Mouse (Mus musculus) right cerebral cortex, adult 18-20 months (tissue): Measurements from ENCODE around the gene Por.
A peak's percentile ranks its signal among the peaks of the same experiment; 100 is the strongest.

Experiments used
- DNase-seq: peaks from one replicate; pipeline ENCODE4 v3.0.0; 2022; ENCODE audit warnings: mixed read lengths

Por gene

GRCm38 (mm10) chr5:135657703-135658373 lies 12.0 kb upstream of the Por start:
- no peak for DNase-seq

GRCm38 (mm10) chr5:135659956-135660355 lies 9.9 kb upstream of the Por start:
- no peak for DNase-seq

DNA sequence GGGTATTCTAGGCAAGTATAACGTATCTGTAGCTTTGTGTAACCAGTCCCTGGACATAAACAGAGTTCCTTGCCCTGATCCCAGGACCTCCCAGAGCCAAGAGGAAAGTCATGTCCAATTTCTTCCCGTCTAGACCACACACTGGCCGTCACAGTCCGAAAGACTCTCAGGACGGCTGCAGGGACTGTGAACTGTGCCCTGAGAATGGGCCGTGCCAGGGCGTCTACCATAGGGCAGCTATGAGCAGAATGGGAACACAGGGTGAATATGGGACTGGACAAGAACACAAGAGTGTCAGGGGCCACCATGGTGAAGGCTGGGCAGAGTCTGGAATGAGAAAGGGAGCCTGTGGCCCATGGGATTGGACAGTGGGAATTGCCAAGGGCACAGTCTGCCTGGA lies 9.3 kb upstream of the Por start:
- no peak for DNase-seq

- no peak for DNase-seq
Measured at GRCm38 (mm10) chr5:135666890-135667289, 2.9 kb upstream of the Por start.

DNA sequence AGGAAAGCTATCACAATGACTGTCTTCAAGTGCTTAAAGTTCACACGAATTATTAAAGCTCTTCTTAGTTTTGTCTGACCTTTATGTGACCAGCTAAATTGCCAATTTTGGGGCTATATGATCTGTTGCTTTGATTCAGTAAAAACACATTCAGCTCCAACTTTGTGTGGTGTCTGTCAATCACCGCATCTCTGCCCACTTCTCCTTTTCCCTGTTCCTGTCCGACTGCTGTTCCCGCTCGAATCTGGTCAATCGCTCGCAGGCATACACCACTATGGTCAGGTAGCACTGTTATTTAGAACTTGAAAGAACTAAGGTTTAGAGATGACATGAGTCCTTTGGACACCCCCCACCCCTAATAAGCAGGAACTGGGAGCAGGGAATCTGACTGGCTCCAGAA lies 1.8 kb upstream of the Por start:
- DNase-seq = no peak

DNA sequence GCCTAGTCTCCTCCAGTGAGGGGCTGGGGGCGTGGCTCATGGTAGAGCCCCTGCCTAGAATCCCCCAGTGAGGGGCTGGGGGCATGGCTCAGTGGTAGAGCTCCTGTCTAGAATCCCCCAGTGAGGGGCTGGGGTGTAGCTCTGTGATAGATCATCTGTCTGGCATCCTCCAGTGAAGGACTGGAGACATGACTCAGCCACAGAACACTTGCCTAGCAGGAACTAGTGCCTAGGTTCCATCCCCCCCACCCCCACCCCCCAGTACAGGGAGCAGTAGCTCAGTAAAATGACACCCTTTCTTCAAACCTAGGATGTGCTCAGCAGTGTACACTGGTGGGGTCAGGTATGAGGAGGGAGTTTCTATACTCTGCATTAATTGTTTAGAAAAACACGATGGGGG lies 1.0 kb downstream of the Por start:
- DNase-seq = no peak

DNA sequence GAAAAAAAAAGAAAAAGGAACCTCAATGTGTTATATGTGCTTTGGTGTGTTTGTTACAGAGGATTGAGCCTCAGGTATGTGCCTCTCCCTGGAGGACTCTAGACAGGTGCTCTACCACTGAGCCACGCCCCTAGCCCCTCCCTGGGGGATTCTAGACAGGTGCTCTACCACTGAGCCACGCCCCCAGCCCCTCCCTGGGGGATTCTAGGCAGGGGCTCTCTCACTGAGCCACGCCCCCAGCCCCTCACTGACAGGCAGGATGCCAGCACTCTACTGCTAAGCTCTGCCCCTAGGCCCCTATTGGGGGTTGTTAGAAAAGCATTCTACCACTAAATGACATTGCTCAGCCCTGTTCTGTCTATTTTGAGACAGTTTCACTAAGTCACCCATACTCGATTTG lies 2.7 kb downstream of the Por start:
- DNase-seq = no peak

DNA sequence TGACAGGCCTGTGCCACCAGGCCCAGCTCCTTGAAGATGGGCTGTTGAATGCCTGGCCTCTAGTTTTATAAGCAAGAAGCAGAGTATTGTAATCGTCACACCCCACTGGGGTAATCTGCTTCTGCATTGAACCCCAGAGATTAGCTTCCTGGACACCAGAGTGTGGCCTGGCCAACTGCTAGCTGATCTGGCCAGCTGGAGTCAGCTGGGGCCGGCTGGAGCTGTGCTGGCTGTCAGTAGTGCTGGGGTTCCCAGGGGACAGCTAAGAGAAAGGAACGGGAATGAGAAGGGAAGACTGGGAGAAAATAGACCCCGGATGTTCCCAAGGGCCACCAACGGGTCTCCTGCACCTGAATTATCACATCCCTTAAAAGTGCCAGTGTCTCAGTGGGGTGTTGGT lies 3.1 kb downstream of the Por start:
- no peak for DNase-seq

DNA sequence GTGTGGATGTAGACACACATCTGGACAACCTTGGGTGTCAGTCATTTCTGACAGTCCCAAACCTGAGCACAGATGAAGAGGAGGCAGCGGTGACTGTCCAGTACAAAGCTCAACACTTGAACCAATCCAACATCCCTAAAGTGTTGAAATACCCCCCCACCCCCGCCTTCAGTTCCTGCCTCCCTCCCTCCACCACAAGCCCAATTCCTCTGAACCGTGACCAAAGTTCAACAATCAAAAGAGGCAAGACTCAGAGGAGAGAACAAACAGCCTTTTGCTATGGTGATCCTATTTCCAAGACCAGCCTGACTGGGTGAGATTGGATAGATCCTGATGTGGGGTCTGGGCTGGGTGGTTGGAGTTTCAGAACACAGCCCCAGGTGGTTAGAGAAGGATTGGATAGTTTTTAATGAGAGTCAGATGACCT lies 4.5 kb downstream of the Por start:
- DNase-seq = no peak

- peak; percentile 75 for DNase-seq
Measured at GRCm38 (mm10) chr5:135674821-135675220, 5.0 kb downstream of the Por start.

GRCm38 (mm10) chr5:135676696-135677095 lies 6.9 kb downstream of the Por start:
- DNase-seq = no peak

GRCm38 (mm10) chr5:135677251-135677650 lies 7.4 kb downstream of the Por start:
- no peak for DNase-seq

DNA sequence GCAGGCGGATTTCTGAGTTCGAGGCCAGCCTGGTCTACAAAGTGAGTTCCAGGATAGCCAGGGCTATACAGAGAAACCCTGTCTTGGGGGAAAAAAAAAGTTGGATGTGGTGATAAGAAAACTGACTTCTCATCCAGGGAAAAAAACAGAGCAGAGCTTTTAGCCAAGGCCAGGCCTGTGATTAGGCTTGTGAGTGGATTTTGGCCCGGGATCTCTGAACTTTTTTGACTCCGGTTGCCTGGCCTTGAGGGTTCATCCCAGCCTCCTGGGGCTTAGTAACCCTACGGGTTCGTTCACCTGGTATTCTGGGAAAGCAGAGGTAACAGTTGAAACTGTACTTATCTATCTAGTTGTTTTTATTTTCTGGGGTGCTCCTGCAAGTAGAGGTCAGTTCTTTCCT lies 8.6 kb downstream of the Por start:
- DNase-seq = no peak

GRCm38 (mm10) chr5:135680967-135681545 lies 11.2 kb downstream of the Por start:
- no peak for DNase-seq

DNA sequence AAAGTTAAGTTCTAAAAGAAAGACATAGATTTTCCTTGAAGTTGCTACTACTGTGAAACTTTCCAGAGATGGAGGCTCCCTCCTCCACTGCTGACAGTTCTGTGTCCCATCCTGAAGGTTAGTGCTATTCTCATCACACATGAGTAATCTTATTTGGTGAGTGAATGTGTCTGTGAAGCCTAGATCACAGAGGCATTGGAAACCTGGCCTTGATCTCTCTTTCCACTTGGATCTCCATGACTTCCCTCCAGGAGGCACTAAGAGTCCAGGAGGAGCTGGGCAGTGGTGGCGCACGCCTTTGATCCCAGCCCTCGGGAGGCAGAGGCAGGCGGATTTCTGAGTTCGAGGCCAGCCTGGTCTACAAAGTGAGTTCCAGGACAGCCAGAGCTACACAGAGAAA lies 12.2 kb downstream of the Por start:
- DNase-seq = no peak

DNA sequence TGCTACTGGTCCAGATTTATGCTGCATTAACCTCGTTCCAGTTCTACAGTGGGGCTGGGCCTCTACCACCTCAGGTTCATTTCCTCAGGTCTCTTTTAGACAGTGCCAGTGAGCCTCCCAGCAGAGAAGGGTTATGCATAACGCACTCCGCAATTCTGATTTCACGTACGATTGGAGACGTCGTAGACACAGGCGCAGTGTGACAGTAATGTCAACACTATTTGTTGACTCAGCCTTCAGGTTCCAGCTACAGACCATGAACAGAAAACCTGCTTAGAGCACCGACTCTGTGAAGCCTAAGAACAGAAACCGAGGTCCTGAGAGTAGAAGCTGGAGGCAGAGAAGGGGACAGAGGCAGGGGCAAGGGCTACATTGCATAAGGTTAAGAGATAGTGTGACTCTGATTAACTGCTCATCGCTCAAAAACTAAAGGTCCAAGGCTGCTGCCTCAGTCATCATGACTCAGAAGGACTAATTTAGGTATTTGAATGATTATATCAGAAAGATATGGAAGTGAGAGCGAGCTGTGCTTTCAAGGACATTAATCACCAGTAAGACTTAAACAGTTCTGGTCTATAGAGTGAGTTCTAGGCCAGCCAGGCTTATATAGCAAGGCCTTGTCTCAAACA lies 13.2 kb downstream of the Por start:
- no peak for DNase-seq

DNA sequence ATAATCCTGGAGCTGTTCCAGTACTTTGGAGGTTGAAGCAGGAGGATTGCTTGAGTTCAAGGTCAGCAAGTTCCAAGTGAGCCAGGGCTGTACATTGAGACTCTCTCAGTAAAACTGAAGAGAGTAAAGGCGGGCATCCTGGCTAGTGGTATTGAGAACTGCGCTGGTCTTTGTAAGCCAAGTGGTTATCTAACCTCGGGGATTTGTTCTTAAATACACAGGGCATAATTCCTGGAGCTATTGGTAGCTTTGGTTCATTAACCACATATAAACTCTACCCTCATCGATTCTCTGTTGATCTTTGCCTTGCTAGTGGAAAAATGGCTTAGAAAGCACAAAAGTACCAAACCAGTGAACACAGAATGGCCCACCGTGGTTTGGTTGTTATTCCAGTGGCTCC lies 20.6 kb downstream of the Por start:
- DNase-seq = no peak

DNA sequence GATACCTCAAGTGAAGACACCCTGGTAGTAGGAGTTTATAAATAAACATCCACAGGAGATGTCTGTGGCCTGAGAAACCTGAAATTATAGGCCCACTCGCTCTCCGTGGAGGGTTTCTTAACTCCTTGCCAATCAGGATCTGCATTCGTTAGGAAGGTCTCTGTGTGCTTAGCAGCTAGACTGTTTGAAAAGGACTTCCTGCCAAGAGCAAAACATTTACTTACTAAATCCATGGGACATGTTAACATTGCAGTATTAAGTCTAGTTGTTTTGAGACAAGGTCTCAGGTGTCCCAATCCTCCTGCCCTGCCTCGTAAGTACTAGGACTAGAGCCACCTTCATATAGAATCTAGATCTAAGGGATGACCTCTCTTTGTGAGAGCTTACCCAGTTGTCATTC lies 21.4 kb downstream of the Por start:
- DNase-seq = no peak

GRCm38 (mm10) chr5:135693281-135693853 lies 23.5 kb downstream of the Por start:
- no peak for DNase-seq

DNA sequence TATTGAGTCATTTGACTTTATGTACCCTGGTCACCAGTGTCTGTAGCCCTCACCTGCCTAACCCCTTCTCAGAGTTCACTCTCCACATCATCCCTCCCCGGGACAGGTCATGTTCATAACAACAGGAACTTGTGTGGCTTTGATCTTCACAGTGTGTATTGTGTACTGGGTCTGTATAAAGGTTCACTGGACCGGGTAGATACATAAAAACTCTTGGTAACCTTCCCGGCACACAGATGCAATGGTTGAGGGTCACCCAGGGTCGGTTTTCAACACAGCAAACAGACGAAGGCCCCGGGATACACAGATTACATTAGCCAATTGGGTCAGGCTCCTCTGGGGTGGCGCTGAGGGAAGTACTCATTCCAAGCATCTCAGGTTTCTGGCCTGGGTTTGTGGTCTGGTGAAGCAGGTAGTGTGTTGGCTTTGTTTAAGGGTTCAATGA lies 25.5 kb downstream of the Por start:
- DNase-seq = no peak

DNA sequence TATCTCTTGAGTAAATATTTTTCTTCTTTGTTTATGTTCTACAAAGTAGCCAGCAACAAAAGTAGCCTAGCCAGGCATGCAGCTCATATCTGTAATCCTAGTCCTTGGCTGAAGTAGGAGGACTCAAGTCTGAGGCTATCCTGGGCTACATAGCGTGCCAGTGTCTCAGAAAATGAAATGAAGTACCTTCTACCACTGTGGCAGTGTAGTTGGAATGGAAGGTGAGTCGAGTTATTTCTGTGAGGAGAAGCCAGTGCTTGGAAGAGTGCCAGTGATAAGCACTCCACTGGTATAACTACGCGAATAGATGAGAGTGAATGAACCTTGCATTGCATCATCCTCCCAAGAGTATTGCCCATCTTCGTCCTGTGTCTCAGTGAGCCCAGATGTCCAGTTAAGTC lies 27.9 kb downstream of the Por start:
- DNase-seq = no peak

- no peak for DNase-seq
Measured at GRCm38 (mm10) chr5:135701601-135702000, 31.8 kb downstream of the Por start.

DNA sequence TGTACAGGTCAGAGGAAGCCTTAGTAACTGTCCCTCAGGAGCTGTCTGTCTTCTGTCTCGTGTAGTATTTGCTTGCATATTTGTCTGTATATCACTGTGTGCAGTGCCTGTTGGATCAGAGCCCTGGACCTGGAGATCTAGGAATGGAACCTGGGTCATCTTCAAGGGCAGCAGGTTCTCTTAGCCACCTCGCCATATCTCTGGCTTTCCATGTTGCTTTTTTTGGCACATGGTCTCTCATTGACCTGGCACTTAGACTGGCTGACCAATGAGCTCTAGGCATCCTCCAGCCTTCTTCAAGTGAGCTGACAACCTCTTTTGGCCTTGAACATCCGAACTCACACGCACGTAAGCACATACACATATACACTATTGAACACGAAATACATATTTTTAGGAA lies 32.4 kb downstream of the Por start:
- DNase-seq = no peak

DNA sequence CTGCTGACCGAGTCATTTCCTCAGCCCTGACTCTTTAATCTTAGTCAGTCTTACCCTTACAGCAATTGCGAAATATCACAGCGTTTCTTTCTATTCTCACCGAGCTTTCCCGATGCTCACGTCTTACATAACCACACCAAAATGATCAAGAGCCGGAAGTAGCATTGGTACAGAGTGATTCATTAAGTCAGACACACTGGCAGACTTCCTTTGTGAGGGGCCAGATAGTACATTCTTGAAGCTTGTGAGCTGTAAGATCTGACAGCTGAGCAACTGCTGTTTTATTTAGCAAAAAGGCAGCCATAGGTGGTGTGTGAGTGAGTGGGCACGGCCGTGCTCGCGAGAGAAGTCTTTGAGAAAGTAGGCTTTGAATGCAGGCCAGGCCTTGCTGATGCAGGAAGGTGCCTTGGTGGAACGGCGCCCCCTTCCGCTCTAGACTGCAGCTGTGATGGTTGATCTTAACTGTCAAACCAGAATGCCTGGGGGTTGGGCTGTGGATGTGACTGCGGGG lies 32.9 kb downstream of the Por start:
- DNase-seq = peak; percentile 89
